Mouse (Mus musculus): ENCODE results near the gene Wwc1. TPM values are rescaled to one million over a fixed set of nuclear protein-coding genes. Genes with fewer than 3 reads are reported as not detected.
A peak's percentile ranks its signal among the peaks of the same experiment; 100 is the strongest.

Wwc1 gene
- polyA plus RNA-seq, 1 experiment from 2014 or later, result 8.8 TPM

GRCm38 (mm10) chr11:35948457-35948881, 31.9 kb downstream of the Wwc1 start:
- 17% methylated on average over 6 of the region's 6 CpGs for WGBS
- no peak overlapping the region for H3K4me3 ChIP-seq
- peak overlapping the region; percentile 25; the same call in 1 of the 2 replicates for H3K27ac ChIP-seq
- H3K9ac ChIP-seq, result no peak overlapping the region
- H3K27me3 ChIP-seq, result no peaks in the 10 kb centered on the region
- no peaks in the 10 kb centered on the region for H3K36me3 ChIP-seq (ENCODE audit: poor library complexity, severe bottlenecking)
- H3K4me1 ChIP-seq, result peaks cover 22% of the 10 kb centered on the region
- H3K4me2 ChIP-seq, result no peak overlapping the region
- H3K9me3 ChIP-seq (replicated peaks), result no peaks in the 10 kb centered on the region
- peak; percentile 69 for ATAC-seq

- no peaks in the 10 kb centered on the region for H3K36me3 ChIP-seq (ENCODE audit: poor library complexity, severe bottlenecking)
- no peaks in the 10 kb centered on the region for H3K27me3 ChIP-seq
- H3K9me3 ChIP-seq (replicated peaks), result no peaks in the 10 kb centered on the region
- H3K4me1 ChIP-seq, result peaks cover 22% of the 10 kb centered on the region
- no peak overlapping the region for H3K27ac ChIP-seq
- no peak overlapping the region for H3K9ac ChIP-seq
- H3K4me3 ChIP-seq, result no peak overlapping the region
- ATAC-seq, result no peak
- 83% methylated on average over 9 of the region's 9 CpGs for WGBS
- no peak overlapping the region for H3K4me2 ChIP-seq
Measured at GRCm38 (mm10) chr11:35947944-35948343, 32.4 kb downstream of the Wwc1 start.

GRCm38 (mm10) chr11:35945187-35945586, 35.1 kb downstream of the Wwc1 start:
- Histone ChIP-seq H3K4me1 (peaks cover 38% of the 10 kb centered on the region), H3K9ac (no peak overlapping the region), H3K27ac (no peak overlapping the region), H3K36me3 (ENCODE audit: poor library complexity, severe bottlenecking) (no peaks in the 10 kb centered on the region), H3K27me3 (no peaks in the 10 kb centered on the region), H3K9me3 (replicated peaks) (no peaks in the 10 kb centered on the region), H3K4me2 (no peak overlapping the region), H3K4me3 (no peak overlapping the region)
- ATAC-seq, result no peak
- 73% methylated on average over 6 of the region's 6 CpGs for WGBS

GRCm38 (mm10) chr11:35941641-35942040, 38.7 kb downstream of the Wwc1 start:
- no peak for ATAC-seq
- Histone ChIP-seq H3K27ac (0 out of 2 replicates have a peak overlapping the region, but pooled peaks have one; percentile 15), H3K27me3 (no peaks in the 10 kb centered on the region), H3K36me3 (ENCODE audit: poor library complexity, severe bottlenecking) (no peaks in the 10 kb centered on the region), H3K4me1 (peaks cover 33% of the 10 kb centered on the region), H3K4me3 (no peak overlapping the region), H3K4me2 (no peak overlapping the region), H3K9ac (no peak overlapping the region), H3K9me3 (replicated peaks) (no peaks in the 10 kb centered on the region)
- WGBS, result 88% methylated on average over 3 of the region's 3 CpGs

GRCm38 (mm10) chr11:35941064-35941463, 39.3 kb downstream of the Wwc1 start:
- no peaks in the 10 kb centered on the region for H3K36me3 ChIP-seq (ENCODE audit: poor library complexity, severe bottlenecking)
- ATAC-seq, result peak; percentile 41; the same call in 1 of the 2 replicates
- no peak overlapping the region for H3K9ac ChIP-seq
- peaks cover 34% of the 10 kb centered on the region for H3K4me1 ChIP-seq
- WGBS, result 29% methylated on average over 5 of the region's 5 CpGs
- H3K27me3 ChIP-seq, result no peaks in the 10 kb centered on the region
- no peaks in the 10 kb centered on the region for H3K9me3 ChIP-seq (replicated peaks)
- H3K27ac ChIP-seq, result 0 out of 2 replicates have a peak overlapping the region, but pooled peaks have one; percentile 15
- H3K4me3 ChIP-seq, result no peak overlapping the region
- no peak overlapping the region for H3K4me2 ChIP-seq

GRCm38 (mm10) chr11:35938790-35939385, 41.4 kb downstream of the Wwc1 start:
- Histone ChIP-seq H3K4me2 (no peak overlapping the region), H3K27ac (no peak overlapping the region), H3K27me3 (no peaks in the 10 kb centered on the region), H3K9ac (no peak overlapping the region), H3K9me3 (replicated peaks) (no peaks in the 10 kb centered on the region), H3K4me3 (no peak overlapping the region), H3K4me1 (peaks cover 47% of the 10 kb centered on the region), H3K36me3 (ENCODE audit: poor library complexity, severe bottlenecking) (no peaks in the 10 kb centered on the region)
- 23% methylated on average over 6 of the region's 6 CpGs for WGBS
- no peak for ATAC-seq

GRCm38 (mm10) chr11:35935645-35936044, 44.7 kb downstream of the Wwc1 start:
- Histone ChIP-seq H3K9me3 (replicated peaks) (no peaks in the 10 kb centered on the region), H3K4me1 (peaks cover 62% of the 10 kb centered on the region), H3K27me3 (no peaks in the 10 kb centered on the region), H3K4me3 (no peak overlapping the region), H3K36me3 (ENCODE audit: poor library complexity, severe bottlenecking) (no peaks in the 10 kb centered on the region), H3K4me2 (no peak overlapping the region), H3K9ac (no peak overlapping the region), H3K27ac (no peak overlapping the region)
- ATAC-seq, result no peak
- WGBS, result 28% methylated on average over 3 of the region's 3 CpGs

GRCm38 (mm10) chr11:35935133-35935532, 45.2 kb downstream of the Wwc1 start:
- no peaks in the 10 kb centered on the region for H3K27me3 ChIP-seq
- ATAC-seq, result no peak
- no peak overlapping the region for H3K27ac ChIP-seq
- 100% methylated on average over 1 of the region's 1 CpGs for WGBS
- H3K4me2 ChIP-seq, result no peak overlapping the region
- H3K4me3 ChIP-seq, result no peak overlapping the region
- no peaks in the 10 kb centered on the region for H3K9me3 ChIP-seq (replicated peaks)
- H3K36me3 ChIP-seq (ENCODE audit: poor library complexity, severe bottlenecking), result no peaks in the 10 kb centered on the region
- H3K4me1 ChIP-seq, result peaks cover 56% of the 10 kb centered on the region
- H3K9ac ChIP-seq, result no peak overlapping the region

- Histone ChIP-seq H3K9me3 (replicated peaks) (no peaks in the 10 kb centered on the region), H3K4me1 (peaks cover 44% of the 10 kb centered on the region), H3K9ac (no peak overlapping the region), H3K27me3 (no peaks in the 10 kb centered on the region), H3K4me3 (no peak overlapping the region), H3K4me2 (peak overlapping the region; percentile 41), H3K27ac (peak overlapping the region; percentile 51; the same call in 1 of the 2 replicates), H3K36me3 (ENCODE audit: poor library complexity, severe bottlenecking) (no peaks in the 10 kb centered on the region)
- 3% methylated on average over 14 of the region's 14 CpGs for WGBS
- ATAC-seq, result peak; percentile 60
Measured at GRCm38 (mm10) chr11:35933402-35934085, 46.8 kb downstream of the Wwc1 start.

- no peaks in the 10 kb centered on the region for H3K9me3 ChIP-seq (replicated peaks)
- H3K36me3 ChIP-seq (ENCODE audit: poor library complexity, severe bottlenecking), result no peaks in the 10 kb centered on the region
- H3K4me1 ChIP-seq, result peaks cover 48% of the 10 kb centered on the region
- no peak overlapping the region for H3K4me3 ChIP-seq
- whole genome bisulfite sequencing, result 84% methylated on average over 14 of the region's 14 CpGs
- no peaks in the 10 kb centered on the region for H3K27me3 ChIP-seq
- H3K4me2 ChIP-seq, result no peak overlapping the region
- H3K9ac ChIP-seq, result no peak overlapping the region
- H3K27ac ChIP-seq, result no peak overlapping the region; the same call in 1 of the 2 replicates
- no peak for ATAC-seq
Measured at GRCm38 (mm10) chr11:35932121-35932885, 48.0 kb downstream of the Wwc1 start.

- Histone ChIP-seq H3K27ac (no peak overlapping the region), H3K9me3 (replicated peaks) (0 out of 2 replicates have a peak, but pooled peaks cover 5% of the 10 kb centered on the region), H3K36me3 (ENCODE audit: poor library complexity, severe bottlenecking) (no peaks in the 10 kb centered on the region), H3K9ac (no peak overlapping the region), H3K4me2 (no peak overlapping the region), H3K27me3 (no peaks in the 10 kb centered on the region), H3K4me1 (peaks cover 46% of the 10 kb centered on the region), H3K4me3 (no peak overlapping the region)
- no peak for ATAC-seq
- WGBS, result 93% methylated on average over 6 of the region's 6 CpGs
Measured at GRCm38 (mm10) chr11:35930511-35931060, 49.7 kb downstream of the Wwc1 start.

- Histone ChIP-seq H3K9ac (no peak overlapping the region), H3K27me3 (no peaks in the 10 kb centered on the region), H3K27ac (no peak overlapping the region), H3K4me2 (no peak overlapping the region), H3K4me3 (no peak overlapping the region), H3K36me3 (ENCODE audit: poor library complexity, severe bottlenecking) (no peaks in the 10 kb centered on the region), H3K9me3 (replicated peaks) (0 out of 2 replicates have a peak, but pooled peaks cover 5% of the 10 kb centered on the region), H3K4me1 (peaks cover 34% of the 10 kb centered on the region)
- 94% methylated on average over 12 of the region's 12 CpGs for WGBS
- ATAC-seq, result no peak
Measured at GRCm38 (mm10) chr11:35928453-35928852, 51.9 kb downstream of the Wwc1 start.
